Mouse (Mus musculus): Measurements from ENCODE around the gene Ttll12. TPM values are rescaled to one million over a fixed set of nuclear protein-coding genes. Genes with fewer than 3 reads are reported as not detected.

Gene Ttll12
- total and polyA plus RNA-seq, 3 experiments, result 21.9 to 40.0 (median 31.1) TPM

DNA sequence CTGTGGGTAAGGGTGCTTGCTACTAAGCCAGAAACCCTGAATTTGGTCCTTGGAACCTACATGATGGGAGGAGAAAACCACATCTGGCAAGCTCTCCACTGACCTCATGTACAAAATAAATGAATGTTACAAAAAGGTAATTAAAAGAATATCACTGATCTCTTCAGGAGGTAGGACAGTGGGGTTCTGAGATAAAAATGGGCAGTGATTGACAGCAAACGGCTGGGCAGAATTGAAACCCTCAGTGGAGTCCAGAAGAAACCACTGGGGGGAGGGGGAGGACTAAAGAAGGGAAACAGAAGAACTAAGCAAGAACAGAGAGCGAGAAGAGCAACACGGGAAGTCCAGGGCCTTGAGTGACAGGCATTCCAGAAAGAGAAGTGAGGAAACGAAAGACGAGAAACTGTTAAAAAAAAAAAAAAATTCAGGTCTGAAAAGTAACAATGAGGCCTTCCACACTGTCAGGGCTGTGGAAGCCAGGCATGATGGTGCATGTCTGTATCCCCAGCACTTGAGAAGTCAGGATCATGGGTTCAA is 33.9 kb downstream of the Ttll12 start:
- peak; percentile 41 for DNase-seq (ENCODE audit: extremely low read depth)
- no peaks in the 10 kb centered on the region for H3K27me3 ChIP-seq (replicated peaks)
- dilution Hi-C loops (cut with MboI; ENCODE audit: extremely low pct_ligation_motif_present, extremely low pct_unique_long_range_greater_than_20kb, low sequenced_read_pairs) (no loop called here), in situ Hi-C loops (cut with MboI; ENCODE audit: low pct_ligation_motif_present, low pct_unique_long_range_greater_than_20kb, low sequenced_read_pairs) (no loop called here)
- no peak overlapping the region for H3K9ac ChIP-seq (ENCODE audit: insufficient read depth, low read depth)
- H3K79me2 ChIP-seq (replicated peaks; ENCODE audit: control insufficient read depth, extremely low read depth, insufficient read depth, poor library complexity, severe bottlenecking), result no peaks in the 10 kb centered on the region
- no peak overlapping the region for H3K4me3 ChIP-seq (replicated peaks in 1 of 3; ENCODE audit: low read depth in 2 of 3, low read length in 2 of 3, poor library complexity in 1 of 3)
- H3K4me2 ChIP-seq (ENCODE audit: insufficient read depth, low read depth, poor library complexity, severe bottlenecking), result no peak overlapping the region; the same call in 1 of the 2 replicates
- no peaks in the 10 kb centered on the region for H3K36me3 ChIP-seq (replicated peaks in 1 of 2; ENCODE audit: control insufficient read depth in 1 of 2, insufficient read depth in 1 of 2, low read length in 1 of 2)
- H3K27ac ChIP-seq (ENCODE audit: insufficient read depth, low read depth), result no peak overlapping the region
- peaks cover 5 to 40% of the 10 kb centered on the region in 2 experiments for H3K4me1 ChIP-seq (ENCODE audit: control insufficient read depth in 1 of 2, insufficient read depth in 2 of 2)
- H3K9me3 ChIP-seq (replicated peaks; ENCODE audit: low read length), result no peaks in the 10 kb centered on the region
- TF ChIP-seq ELF1 (IDR thresholded peaks at IDR 0.05; ENCODE audit: low read depth, low read length) (peak; percentile 38; the same call in 1 of the 2 replicates), HCFC1 (IDR thresholded peaks at IDR 0.05; ENCODE audit: low read depth, low read length) (0 out of 2 replicates have a peak, but pooled peaks have one; percentile 19), IRF4 (IDR thresholded peaks at IDR 0.05; ENCODE audit: low read depth, low read length) (peak; percentile 84), ZC3H11A (IDR thresholded peaks at IDR 0.05; ENCODE audit: low read depth, low read length) (no peak), CHD2 (IDR thresholded peaks at IDR 0.05; ENCODE audit: low read length) (peak; percentile 69), ETS1 (conservative IDR thresholded peaks at IDR 0.05; ENCODE audit: low read depth, low read length) (0 out of 2 replicates have a peak, but pooled peaks have one; percentile 5), ZNF384 (IDR thresholded peaks at IDR 0.05; ENCODE audit: low read depth, low read length) (peak; percentile 93), EP300 (IDR thresholded peaks at IDR 0.05; ENCODE audit: low read length) (peak; percentile 61), JUND (conservative IDR thresholded peaks at IDR 0.05; ENCODE audit: low read depth, low read length) (no peak)

DNA sequence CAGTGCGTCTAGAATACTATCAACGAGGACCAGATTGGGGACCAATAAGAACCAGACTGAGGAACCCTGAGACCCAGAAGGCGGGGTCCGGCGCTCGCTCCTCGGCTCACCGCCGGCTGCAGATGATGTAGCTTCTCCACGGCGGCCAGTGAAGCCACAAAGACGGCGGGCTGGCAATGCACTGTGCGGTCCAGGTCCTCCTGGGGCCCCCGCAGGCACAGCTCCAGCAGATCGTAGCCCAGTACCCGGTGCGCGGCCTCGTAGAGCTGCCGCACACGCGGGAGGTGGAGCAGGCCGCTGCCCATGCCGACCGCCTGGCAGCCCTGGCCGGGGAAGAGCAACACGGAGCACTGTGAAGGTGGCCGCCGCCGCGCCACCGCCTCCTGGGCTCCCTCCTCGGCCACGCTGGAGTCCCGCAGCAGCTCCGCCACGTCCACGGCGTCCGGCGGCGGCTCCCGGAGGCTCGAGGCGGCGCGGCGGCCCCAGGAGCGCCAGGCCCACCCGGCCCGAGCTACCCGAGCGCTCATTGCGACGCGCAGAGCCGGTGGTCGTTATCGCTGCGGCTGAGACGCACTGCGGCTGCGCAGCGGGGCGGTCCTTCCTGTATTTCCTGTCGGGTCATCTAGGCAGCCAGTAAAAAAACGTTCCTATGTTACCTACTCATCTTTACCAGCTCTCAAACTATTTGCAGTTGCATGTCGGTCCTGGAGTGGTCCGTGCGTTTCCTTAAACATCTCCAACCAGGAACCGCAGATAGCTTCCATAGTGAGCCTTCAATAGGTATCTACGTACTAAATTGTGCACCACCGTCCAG is 39.6 kb downstream of the Ttll12 start:
- Histone ChIP-seq H3K9me3 (replicated peaks; ENCODE audit: low read length) (no peaks in the 10 kb centered on the region), H3K36me3 (replicated peaks in 1 of 2; ENCODE audit: control insufficient read depth in 1 of 2, insufficient read depth in 1 of 2, low read length in 1 of 2) (peaks cover 12 to 31% of the 10 kb centered on the region in 2 experiments), H3K4me3 (replicated peaks in 1 of 3; ENCODE audit: low read depth in 2 of 3, low read length in 2 of 3, poor library complexity in 1 of 3) (peak overlapping the region; percentile 57 to 91 (median 78)), H3K4me1 (ENCODE audit: control insufficient read depth in 1 of 2, insufficient read depth in 2 of 2) (peaks cover 0 to 16% of the 10 kb centered on the region in 2 experiments; a peak in 3 of 4 replicates), H3K9ac (ENCODE audit: insufficient read depth, low read depth) (peak overlapping the region; percentile 54), H3K79me2 (replicated peaks; ENCODE audit: control insufficient read depth, extremely low read depth, insufficient read depth, poor library complexity, severe bottlenecking) (no peaks in the 10 kb centered on the region), H3K4me2 (ENCODE audit: insufficient read depth, low read depth, poor library complexity, severe bottlenecking) (peak overlapping the region; percentile 84), H3K27me3 (replicated peaks) (no peaks in the 10 kb centered on the region), H3K27ac (ENCODE audit: insufficient read depth, low read depth) (peak overlapping the region; percentile 49)
- dilution Hi-C loops (cut with MboI; ENCODE audit: extremely low pct_ligation_motif_present, extremely low pct_unique_long_range_greater_than_20kb, low sequenced_read_pairs), result no loop called here
- DNase-seq (ENCODE audit: extremely low read depth), result peak; percentile 86
- in situ Hi-C loops (cut with MboI; ENCODE audit: low pct_ligation_motif_present, low pct_unique_long_range_greater_than_20kb, low sequenced_read_pairs), result no loop called here
- TF ChIP-seq MAX (IDR thresholded peaks at IDR 0.05; ENCODE audit: low read length) (0 out of 2 replicates have a peak, but pooled peaks have one; percentile 55), USF2 (conservative IDR thresholded peaks at IDR 0.05; ENCODE audit: low read depth, low read length) (no peak), HCFC1 (IDR thresholded peaks at IDR 0.05; ENCODE audit: low read depth, low read length) (peak; percentile 86), SIN3A (IDR thresholded peaks at IDR 0.05; ENCODE audit: low read length) (peak; percentile 73; the same call in 1 of the 2 replicates), IRF4 (IDR thresholded peaks at IDR 0.05; ENCODE audit: low read depth, low read length) (peak; percentile 59), BHLHE40 (IDR thresholded peaks at IDR 0.05; ENCODE audit: low read depth, low read length) (0 out of 2 replicates have a peak, but pooled peaks have one; percentile 15), USF1 (IDR thresholded peaks at IDR 0.05; ENCODE audit: low read depth, low read length) (no peak), JUND (conservative IDR thresholded peaks at IDR 0.05; ENCODE audit: low read depth, low read length) (no peak), NELFE (IDR thresholded peaks at IDR 0.05; ENCODE audit: low read depth, low read length) (peak; percentile 96), CHD1 (IDR thresholded peaks at IDR 0.05; ENCODE audit: low read depth, low read length) (no peak), ELF1 (IDR thresholded peaks at IDR 0.05; ENCODE audit: low read depth, low read length) (peak; percentile 75), ZKSCAN1 (IDR thresholded peaks at IDR 0.05; ENCODE audit: borderline replicate concordance, low read depth, low read length) (no peak), MEF2A (IDR thresholded peaks at IDR 0.05; ENCODE audit: borderline replicate concordance, low read depth, low read length) (no peak), JUN (IDR thresholded peaks at IDR 0.05; ENCODE audit: insufficient read depth, low read depth, low read length) (no peak), CHD2 (IDR thresholded peaks at IDR 0.05; ENCODE audit: low read length) (peak; percentile 41; the same call in 1 of the 2 replicates), SMC3 (IDR thresholded peaks at IDR 0.05; ENCODE audit: low read depth, low read length) (0 out of 2 replicates have a peak, but pooled peaks have one; percentile 2), TBP (conservative IDR thresholded peaks at IDR 0.05; ENCODE audit: low read depth, low read length) (peak; percentile 95), NRF1 (IDR thresholded peaks at IDR 0.05; ENCODE audit: low read depth, low read length) (peak; percentile 96), POLR2AphosphoS2 (IDR thresholded peaks at IDR 0.05; ENCODE audit: low read depth, low read length) (peak; percentile 54; the same call in 1 of the 2 replicates), PAX5 (IDR thresholded peaks at IDR 0.05; ENCODE audit: low read length) (no peak), KAT2A (IDR thresholded peaks at IDR 0.05; ENCODE audit: insufficient replicate concordance, low read length) (peak; percentile 75; the same call in 1 of the 2 replicates), ZNF384 (IDR thresholded peaks at IDR 0.05; ENCODE audit: low read depth, low read length) (peak; percentile 69), MYC (IDR thresholded peaks at IDR 0.05; ENCODE audit: low read depth, low read length) (peak; percentile 75), ZMIZ1 (IDR thresholded peaks at IDR 0.05; ENCODE audit: low read depth, low read length) (peak; percentile 49; the same call in 1 of the 2 replicates), GABPA (IDR thresholded peaks at IDR 0.05; ENCODE audit: insufficient replicate concordance, low read depth, low read length) (no peak)
